Mouse (Mus musculus) urinary bladder, postnatal 4 days (tissue): ENCODE measurements around the gene Aldh18a1.
"Not testable (repeated sequence)": the region's sequence is repeated elsewhere in the genome, so short reads cannot be mapped to it uniquely, and the experiment has no call there.

ENCODE experiments used
- DNase-seq, 2 experiments: peaks; one replicate each; pipeline ENCODE4 v3.0.0; 2021 to 2022; ENCODE audit warnings: low spot score in 2 of 2

Gene Aldh18a1

DNA sequence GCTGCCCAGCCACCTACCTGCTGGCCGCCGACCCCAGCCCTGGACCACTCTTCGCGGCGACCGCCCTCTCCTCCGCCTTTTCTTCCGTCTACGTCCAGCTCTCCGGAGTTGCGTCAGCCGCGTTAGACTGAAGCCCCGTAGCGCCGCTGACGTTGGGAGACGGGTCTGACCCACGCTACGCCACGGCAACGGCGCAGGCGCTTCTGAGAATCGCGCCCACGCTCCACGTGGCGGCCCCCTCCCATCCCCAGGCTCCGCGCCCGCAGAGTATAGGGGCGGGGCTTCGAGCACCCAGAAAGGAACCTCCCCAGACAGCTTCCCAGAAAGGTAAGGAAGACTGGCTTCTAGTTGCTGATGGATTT lies at the start of gene Aldh18a1:
TSS of gene Aldh18a1 (minus strand) at position 171 of the 362 bp plus-strand sequence.
- DNase-seq: peak; percentile 90 to 93

DNA sequence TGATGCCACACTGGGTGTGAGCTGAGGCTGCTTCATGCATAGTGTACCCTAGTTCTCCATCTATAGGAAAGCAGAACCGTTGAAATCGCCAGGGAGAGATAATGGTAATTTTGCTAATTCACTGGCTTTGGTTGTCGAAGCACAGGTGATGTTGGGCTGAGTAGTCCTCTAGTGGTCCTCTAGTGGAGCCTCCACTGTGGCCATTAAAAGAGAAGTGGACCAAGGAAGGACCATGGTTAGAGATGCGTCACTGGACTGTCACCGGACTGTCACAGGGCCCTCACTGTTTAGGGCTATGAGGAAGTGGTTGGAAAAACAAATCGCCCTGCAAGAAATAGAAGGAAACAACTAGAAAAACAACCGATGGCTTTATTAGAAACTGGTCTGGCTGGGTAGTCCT lies 49.3 kb upstream of the Aldh18a1 start:
- DNase-seq: no peak

DNA sequence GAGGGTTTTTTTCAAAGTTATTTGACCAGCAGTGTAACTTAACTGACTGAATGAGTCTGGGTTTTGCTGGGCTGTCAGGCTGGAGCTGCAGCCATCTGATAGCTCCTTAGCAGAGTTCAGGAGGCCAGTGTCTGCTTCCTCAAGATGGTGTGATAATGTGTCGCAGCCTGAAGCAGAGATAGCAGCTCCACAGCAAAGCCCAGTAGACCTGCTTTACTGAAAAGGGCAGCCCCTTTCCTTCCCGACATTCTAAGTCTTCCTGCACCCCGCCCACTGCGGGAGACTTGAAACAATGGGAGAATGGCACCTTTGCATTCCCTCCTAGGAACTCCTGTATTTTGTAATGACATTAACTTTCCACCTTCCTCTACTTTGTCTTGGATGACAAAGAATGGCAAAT lies 48.8 kb upstream of the Aldh18a1 start:
- no peak for DNase-seq

DNA sequence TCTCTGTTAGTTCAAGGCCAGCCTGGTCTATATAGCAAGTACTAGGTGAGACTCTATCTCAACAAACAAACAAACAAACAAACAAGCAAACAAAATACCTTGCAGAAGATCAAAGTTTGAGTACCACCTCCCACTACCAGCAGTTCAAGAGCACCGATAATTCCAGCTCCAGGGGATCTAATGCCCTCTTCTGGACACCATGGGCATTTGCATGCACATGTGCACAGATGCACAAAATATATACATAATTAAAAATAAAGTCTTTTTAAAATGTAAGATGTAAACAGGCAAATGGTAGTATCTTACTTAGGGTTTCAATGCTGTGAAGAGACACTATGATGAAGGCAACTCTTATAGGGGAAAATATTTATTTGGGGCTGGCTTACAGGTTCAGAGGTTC lies 44.9 kb upstream of the Aldh18a1 start:
- no peak for DNase-seq

DNA sequence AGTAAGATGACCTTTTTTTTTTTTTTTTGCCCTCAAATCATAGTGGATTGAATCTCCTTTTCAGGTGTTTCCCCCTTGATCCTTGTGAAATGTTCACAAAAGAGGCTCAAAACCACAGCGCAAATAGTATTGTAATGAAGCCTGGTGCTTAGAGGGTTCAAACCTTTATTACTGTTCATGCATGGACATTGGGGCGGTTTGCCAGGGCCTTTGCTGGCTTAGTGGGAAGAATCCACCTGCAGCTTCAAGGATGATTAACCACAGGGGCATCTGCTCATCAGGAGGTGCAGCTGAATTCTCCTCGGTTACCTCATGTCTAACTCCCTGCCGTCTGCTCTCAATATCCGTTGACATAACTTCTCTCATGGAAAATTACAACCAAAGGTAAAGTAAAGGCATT lies 44.4 kb upstream of the Aldh18a1 start:
- no peak for DNase-seq

DNA sequence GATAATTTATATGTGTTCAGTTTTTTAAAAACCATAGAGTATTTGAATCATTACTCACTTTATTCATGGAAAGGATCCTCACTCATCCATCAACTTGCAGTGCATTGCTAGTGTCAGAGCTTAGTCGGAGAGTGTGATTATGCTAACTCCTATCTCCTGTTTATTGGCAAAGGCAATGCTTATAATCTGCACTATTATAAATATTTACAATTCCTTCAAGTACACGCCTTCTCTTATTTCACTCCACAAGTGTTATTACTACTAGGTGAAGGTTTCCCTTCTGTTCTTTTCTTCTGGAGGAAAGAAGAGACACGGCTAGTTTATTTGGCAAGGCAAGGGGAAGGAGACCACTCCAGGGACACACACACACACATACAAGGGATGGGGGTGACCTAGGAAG lies 43.9 kb upstream of the Aldh18a1 start:
- DNase-seq: no peak

DNA sequence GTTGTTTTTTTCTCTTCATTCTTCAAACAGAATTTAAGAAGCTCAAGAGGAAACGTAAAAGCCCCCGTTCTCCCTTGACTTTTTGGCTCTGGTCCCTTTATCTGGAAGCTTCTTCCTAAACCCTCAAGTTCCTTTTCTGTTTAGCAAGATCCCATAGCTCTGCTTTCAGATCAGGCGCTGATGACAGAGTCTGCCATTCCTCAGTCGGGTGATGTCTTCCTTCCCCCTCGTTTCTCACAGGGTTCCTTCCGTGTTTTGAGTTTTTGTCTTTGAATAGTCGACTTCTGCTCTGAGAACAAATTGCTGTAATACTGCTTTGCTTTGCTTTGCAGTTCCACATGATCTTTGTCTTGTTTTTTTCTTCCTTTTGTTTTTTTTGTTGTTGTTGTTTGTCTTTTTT lies 42.3 kb upstream of the Aldh18a1 start:
- DNase-seq: no peak

DNA sequence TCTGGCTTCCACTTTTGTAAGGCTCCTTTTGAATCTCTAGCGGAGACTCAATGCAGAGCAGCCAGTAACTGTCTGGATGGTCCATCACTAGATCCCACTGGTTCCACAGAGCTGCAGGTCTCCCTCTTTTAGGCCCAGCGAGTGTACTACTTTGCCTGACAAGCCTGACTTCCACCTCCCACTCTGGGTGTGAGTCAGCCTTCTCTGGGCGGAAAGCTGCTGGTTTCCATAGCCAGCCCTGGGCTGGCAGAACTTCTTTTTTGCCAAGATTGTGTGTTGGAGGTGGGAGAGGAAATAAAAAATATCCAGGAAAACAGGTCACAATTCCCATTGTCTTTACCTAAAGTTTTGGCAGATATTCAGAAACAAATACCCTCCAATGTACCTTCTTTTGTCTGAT lies 41.8 kb upstream of the Aldh18a1 start:
- no peak for DNase-seq

DNA sequence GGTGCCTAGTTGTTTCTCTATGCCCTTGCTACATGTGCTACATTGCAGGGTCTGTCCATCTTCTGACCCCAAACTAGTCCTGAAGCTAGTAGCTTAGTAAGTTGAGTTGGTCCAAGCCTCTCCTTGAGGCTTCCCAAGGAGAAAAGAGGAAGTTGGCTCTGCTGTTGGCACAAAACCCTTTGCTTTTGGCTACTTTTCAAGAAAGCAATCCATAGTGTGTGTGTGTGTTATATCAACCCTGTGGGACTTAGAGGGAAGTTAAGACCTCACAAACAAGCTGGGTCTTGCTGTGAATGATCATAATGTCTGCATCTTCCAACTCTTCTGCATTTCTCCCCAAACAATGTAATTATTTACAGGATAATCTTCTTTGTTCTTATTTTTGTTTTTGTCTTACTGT lies 40.7 kb upstream of the Aldh18a1 start:
- DNase-seq: no peak

DNA sequence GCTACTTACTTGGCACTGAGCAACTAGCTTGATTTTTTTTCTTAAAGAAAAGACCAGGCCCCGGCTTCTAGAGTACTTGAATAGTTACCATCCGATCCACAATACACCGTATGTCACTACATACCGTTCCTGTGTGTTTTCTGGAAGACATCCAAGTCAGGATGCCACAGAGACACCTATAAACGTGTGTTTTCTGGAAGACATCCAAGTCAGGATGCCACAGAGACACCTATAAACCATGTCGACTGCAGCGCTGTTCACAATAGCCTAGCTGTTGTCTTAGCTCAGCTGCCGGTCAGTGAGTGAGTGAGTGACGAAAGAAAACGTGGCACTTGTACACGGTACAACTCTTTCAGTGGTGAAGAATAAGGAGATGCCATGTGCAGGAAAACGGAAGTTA lies 37.7 kb upstream of the Aldh18a1 start:
- no peak for DNase-seq

DNA sequence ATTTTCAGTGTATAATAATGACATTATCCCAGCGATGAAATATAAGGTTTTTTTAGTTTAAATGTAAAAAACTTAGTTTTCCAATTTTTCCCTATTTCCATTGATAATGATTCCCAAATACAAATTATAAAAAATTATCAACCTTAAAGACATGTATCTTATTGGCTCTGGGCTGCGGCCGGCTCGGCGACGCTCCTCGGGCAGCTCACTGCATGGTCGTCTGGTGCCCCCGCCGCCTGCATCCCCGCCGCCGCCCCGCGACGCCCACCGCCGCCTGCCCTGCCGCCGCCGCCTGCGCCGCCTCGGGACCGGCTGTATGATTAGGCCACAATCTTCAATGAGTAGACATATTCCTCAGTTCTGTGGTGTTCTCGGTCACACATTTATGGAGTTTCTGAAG lies 33.4 kb upstream of the Aldh18a1 start:
- not testable (repeated sequence) for DNase-seq

DNA sequence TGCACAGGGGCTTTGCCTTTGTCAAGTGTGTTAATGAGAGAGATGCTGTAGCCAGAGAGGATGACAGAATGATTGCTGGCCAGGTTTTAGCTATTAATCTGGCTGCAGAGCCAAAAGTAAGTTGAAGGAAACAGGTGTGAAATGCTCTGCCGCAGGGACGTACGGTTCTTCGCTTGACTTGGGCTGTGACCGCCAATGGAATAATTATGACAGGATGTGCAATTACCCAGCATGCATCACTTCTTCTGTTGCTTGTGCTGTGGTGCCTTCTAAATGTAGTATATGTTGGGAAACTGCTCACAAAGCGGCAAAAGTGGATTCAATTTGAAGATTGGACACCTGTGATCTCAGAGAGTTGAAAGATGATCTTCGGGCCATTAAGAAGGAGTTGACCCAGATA lies 27.8 kb upstream of the Aldh18a1 start:
- DNase-seq: no peak

DNA sequence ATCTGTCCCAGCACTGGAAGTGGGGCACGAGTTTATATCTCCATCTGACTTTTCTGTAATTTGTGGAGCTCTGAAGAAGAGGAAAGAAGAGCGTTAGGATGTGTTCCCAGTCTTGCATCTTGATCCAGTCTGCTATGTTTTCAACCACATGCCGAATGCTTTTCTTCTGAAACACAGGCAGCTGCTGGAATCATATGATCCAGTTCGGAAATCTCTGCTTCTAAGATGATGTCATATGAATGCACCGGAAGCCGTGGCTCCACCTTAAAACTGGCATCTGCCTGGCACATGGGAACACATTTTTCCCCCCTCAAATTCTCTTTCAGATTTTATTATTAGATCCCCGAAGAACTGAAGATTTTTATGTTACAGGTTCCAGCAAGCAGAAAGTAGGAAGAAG lies 26.5 kb upstream of the Aldh18a1 start:
- DNase-seq: no peak

DNA sequence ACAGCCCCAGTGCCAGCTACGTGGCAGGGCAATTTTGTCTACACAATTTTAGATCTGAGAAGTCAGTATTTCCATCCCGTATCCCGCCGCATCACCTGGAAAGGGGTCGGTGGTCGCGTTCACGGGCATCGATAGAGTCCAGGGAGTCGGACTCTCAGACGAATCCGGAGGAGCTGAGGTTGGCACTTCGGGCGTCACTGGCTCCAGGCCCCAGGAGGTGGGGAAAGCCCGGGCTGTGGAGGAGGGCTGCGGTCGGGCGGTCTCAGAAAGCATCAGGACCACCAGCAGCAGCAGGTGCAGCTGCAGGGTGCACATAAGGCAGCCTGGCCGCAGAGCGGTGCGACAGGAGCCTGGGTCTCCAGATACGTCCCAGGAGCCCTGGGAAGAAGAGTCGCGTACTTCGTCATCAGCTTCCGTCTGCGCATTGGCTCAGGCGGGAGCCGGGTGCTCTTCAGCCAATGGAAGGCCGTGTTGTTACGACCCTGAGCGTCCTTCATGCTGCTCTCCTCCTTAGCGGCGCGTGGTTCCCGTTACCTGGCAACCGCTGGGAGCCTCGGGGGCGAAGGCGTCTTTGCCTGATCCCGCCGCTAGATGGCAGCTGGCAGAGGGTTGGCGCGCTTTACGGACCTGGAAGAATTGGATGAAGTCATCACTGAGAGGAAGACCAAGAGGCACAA lies 23.7 kb upstream of the Aldh18a1 start, which contains the start of the genes Tctn3 and Entpd1:
TSS of gene Tctn3 (minus strand) at position 404 of the 677 bp plus-strand sequence.
TSS of gene Entpd1 (plus strand) at position 537 of the 677 bp plus-strand sequence.
- DNase-seq: peak; percentile 93 to 97

DNA sequence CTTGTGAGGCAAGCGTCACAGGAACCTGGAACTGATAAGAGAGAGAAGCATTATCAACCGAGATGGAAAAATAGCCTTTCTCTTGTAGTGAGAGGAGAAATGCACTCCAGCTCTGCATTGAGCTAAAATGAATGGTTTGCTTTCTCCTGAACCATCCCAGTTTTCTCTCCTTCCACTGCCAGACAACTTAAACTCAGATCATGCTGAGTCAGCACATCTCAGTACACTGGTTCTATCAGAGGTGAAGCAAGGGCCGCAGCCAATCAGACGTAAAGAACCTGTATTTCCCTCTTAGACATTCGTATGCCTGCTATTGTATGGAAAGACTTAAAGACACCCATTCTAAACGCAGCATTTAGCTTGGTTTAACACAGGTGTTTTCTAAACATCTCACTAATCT lies 19.4 kb upstream of the Aldh18a1 start:
- DNase-seq: no peak

DNA sequence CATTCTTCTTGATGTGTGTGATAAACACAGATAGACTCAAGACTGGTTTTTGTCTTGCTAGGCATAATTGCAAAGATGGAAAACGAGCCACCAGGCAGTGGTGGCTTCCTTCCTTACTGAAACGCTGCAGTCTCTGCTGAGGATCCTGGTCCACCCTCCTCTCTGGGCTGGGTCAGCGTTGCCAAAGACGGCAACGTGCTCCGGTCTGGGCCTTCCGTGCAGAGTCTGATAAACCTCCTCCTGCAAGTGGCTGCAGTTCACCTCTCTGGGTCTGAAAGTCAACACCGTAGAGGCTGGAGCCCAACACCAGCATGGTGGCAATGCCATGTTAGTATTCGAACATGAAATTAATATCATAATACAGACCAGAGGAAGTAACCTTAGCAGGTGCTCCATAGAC lies 16.9 kb upstream of the Aldh18a1 start:
- no peak for DNase-seq

DNA sequence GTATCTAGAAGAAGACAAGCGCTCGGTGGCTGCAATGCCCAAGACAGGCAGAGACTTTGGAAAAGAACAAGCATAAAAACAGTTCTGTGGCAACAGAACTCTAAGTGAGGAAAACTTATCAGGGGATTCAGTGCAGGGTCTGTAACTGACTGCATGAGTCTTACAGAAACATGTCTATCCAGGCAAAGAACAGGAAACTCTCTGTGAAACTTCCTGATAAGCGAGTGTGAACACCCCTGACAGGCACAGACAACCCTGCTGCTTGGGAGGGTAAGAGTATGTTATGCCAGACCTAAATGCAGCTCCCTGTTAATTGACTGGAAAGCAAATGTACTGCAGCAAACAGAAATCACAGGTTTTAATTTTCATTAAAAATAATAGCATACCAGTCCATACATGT lies 13.6 kb upstream of the Aldh18a1 start:
- no peak for DNase-seq

DNA sequence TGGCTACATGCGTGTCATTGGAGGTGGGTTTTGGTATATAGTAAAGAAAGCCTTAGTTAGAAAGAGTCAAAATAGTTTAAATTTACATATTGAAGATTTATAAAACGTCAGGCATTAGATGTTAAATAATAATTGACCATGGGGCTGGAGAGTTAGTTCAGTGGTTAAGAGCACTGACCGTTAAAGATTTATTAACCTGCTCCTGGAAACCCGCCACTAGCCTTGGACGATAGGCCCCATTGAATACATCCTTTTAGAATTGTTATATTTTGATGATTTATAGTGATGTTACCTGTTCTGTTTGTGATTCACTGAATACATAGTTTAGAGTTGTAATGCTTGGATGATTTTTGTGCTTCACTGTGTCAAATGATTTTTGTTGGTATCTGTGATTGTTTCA lies 12.6 kb upstream of the Aldh18a1 start:
- not testable (repeated sequence) for DNase-seq

DNA sequence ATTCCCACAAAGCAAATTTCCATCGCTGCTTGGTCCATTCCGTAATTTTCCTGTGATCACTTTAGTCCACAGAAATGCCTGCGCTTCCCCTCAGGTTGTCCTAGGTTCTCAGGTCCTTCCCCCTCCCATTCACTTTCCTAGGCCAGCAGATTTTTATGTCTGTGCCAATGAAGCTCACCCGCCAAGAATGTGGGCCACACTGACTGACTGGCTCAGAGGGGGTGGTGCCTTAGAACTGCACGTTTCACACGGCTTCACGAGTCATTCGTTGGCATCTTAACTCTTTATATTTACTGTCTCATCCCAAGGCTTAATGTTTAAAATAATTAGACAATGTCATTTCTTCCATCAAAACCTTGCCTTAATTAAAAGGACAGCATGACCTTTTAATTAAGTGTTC lies 7.6 kb upstream of the Aldh18a1 start:
- DNase-seq: no peak

DNA sequence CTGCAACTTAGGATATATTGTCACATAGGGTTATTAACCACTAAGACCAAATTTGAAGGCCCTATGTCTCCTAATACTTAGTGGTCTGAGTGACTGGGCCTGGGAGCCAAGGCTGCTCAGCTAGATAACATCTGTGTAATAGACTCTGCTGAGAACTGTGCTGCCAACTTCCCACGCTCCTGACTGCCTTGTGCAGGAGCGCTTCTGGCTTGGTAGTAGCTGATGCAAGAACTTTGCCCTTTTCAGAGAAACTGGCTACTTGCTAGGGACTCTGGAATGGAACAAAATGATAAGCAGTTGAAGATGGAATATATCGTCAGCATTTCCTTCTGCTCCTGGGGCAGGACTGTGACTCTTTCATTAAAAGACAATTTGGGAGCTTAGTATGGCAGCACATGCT lies 7.0 kb upstream of the Aldh18a1 start:
- DNase-seq: no peak

DNA sequence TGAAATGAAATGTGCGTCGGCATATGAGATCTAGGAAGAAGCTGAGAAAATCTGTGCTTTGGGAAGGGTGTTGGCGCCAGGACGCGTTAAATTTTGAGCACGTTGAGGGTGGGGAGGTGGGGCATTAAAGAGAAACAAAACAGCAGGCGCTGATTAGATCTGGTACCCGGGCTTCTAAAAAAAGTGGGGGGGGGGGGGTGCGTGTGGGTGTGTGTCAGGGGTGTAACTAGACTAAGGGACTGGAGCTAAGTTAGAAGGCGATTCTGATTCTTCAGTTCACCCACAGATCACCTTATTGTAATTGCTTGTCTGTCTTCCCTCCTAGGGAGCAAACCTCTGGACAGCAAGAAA lies 1.2 kb upstream of the Aldh18a1 start:
- DNase-seq: no peak

DNA sequence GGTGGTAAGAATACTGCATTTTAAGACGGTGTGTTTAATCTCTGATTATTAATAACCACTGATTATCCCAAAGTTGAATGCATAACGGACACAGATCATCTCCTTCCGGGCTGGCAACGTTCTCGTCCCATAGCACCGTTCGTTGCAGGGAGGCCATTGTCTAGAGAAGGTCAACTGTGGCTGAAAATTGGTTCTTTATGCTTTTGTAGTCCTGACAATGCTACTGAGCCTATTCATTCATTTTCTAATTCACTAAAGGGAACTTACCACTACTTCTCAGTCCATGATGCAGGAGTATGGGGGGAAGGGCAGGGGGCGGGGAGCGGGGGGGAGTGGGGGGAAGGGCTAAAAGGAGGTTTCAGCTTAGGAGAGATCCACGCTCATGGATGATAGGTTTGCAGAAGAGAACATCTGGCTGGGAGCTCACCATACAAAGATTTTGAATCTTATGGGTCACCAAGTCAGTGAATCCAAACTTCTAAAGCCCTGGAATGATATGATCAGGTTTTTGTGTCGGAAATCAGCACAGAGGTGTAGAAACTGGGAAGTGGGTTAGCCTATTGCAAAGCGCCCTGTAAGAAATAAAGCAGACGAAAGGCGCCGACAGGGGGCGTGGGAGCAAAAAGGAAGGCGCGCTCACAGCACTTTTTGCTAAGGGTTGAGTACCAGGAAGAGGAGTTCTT lies 725 bp upstream of the Aldh18a1 start:
- peak; percentile 76 to 92 for DNase-seq

DNA sequence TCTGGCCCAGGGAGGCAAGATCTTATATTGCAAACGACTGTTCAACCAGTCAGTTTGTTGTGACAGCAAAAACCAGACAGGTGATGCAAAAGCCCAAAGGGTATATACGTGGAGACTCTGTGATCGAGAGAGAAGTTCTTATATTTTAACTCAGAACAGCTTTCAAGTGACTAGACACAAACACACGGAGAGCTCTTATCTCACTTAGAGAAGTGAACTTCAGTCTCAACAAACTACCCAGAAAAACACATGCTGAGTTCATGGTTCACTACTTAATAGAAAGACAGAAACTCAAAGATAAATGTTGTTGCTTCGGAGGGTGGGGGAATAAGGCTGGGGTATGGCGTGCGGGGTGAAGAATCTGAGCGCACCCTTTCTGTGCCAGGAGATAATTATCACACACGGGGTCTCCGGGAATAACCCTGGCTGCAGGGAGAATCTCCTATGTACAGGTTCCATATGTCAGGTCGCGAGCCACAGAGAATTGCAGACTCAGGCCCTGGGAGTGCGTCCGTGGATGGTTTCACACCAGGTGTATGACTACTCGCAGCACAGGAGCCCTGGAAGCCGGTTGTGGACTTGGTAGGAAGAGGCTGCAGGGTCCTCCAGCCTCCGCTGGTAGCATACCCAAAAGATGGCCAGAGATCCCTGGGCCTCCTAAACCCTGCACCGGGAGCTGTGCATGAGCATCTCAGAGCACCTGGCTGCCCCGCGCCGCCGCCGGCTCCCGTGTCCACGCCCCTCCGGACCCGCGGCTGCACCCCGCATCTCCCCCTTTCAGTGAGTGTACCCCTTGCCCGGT lies 571 bp downstream of the Aldh18a1 start:
- DNase-seq: no peak
